Mouse (Mus musculus) monocyte, adult 5-6 weeks (primary cell): ENCODE data around the gene Lamtor2. TPM values are rescaled to one million over a fixed set of nuclear protein-coding genes. Genes with fewer than 3 reads are reported as not detected.

ENCODE experiments used
- total RNA-seq: library from RNA; stranded (forward); fragments of 200-1000, 200-491, 200-594 nt; gene quantifications from 3 replicates; pipeline ENCODE4 v1.2.3, GENCODE M21; 2017

Gene Lamtor2
- total RNA-seq, 1 experiment from 2014 or later = 61.5 TPM

Other genes starting within 250 kb of the Lamtor2 start
- 12.1 to 34.5 TPM (median 17.5 TPM) in 3 replicates for gene Glmp, start 228.1 kb downstream of the Lamtor2 start, total RNA-seq
- 0.49 to 1.8 TPM in 2 of 3 replicates, not detected in the other for gene Tmem79, start 216.9 kb downstream of the Lamtor2 start, total RNA-seq
- 40.5 to 64.7 TPM (median 48.7 TPM) in 3 replicates for gene Smg5, start 216.8 kb downstream of the Lamtor2 start, total RNA-seq
- 1.6 TPM in 1 of 3 replicates, not detected in the others for gene Paqr6, start 188.5 kb downstream of the Lamtor2 start, total RNA-seq
- not detected in 3 replicates for gene Bglap3, start 180.3 kb downstream of the Lamtor2 start, total RNA-seq
- gene Bglap2, start 174.4 kb downstream of the Lamtor2 start, total RNA-seq = not detected in 3 replicates
- not detected in 3 replicates for gene Bglap, start 168.6 kb downstream of the Lamtor2 start, total RNA-seq
- gene Pmf1, start 142.7 kb downstream of the Lamtor2 start, total RNA-seq = 14.2 to 29.8 TPM (median 14.4 TPM) in 3 replicates
- 11.4 to 19.2 TPM (median 15.5 TPM) in 3 replicates for gene Slc25a44, start 127.9 kb downstream of the Lamtor2 start, total RNA-seq
- gene Sema4a, start 91.9 kb downstream of the Lamtor2 start, total RNA-seq = 41.3 to 161 TPM (median 62.1 TPM) in 3 replicates
- 28.1 to 43.4 TPM (median 40.8 TPM) in 3 replicates for gene Lmna, start 43.1 kb downstream of the Lamtor2 start, total RNA-seq
- 0.19 to 0.39 TPM in 2 of 3 replicates, not detected in the other for gene Mex3a, start 20.7 kb downstream of the Lamtor2 start, total RNA-seq
- 0.97 TPM in 1 of 3 replicates, not detected in the others for gene Rab25, start 4.8 kb downstream of the Lamtor2 start, total RNA-seq
- 14.7 to 25.7 TPM (median 19.6 TPM) in 3 replicates for gene Ubqln4, start 684 bp upstream of the Lamtor2 start, total RNA-seq
- gene Ssr2, start 22.8 kb upstream of the Lamtor2 start, total RNA-seq = 23.2 to 70.0 TPM (median 35.5 TPM) in 3 replicates
- 88.9 to 183 TPM (median 90.0 TPM) in 3 replicates for gene Arhgef2, start 52.9 kb upstream of the Lamtor2 start, total RNA-seq
- gene Rxfp4, start 100.1 kb upstream of the Lamtor2 start, total RNA-seq = not detected in 3 replicates
- 82.8 to 120 TPM (median 89.3 TPM) in 3 replicates for gene Khdc4, start 132.7 kb upstream of the Lamtor2 start, total RNA-seq
- gene Rit1, start 163.8 kb upstream of the Lamtor2 start, total RNA-seq = 49.6 to 61.6 TPM (median 59.0 TPM) in 3 replicates
- gene Syt11, start 222.1 kb upstream of the Lamtor2 start, total RNA-seq = 3.3 to 9.0 TPM (median 3.9 TPM) in 3 replicates